Mouse (Mus musculus) hindbrain, embryonic 11.5 days (tissue): ENCODE measurements around the gene Cux1. TPM values are rescaled to one million over a fixed set of nuclear protein-coding genes. Genes with fewer than 3 reads are reported as not detected.

Experiments used
- ATAC-seq: fragments of 200-750 bp; cut with Nextera tagmentation; 2 replicates; pipeline ENCODE4 v1.8.0; 2017; ENCODE audit warnings: mild to moderate bottlenecking, moderate TSS enrichment, moderate library complexity; ENCODE audit not compliant: low FRiP score
- DNase-seq: peaks from one replicate; pipeline ENCODE4 v3.0.0-alpha.2; 2015; ENCODE audit warnings: low spot score
- H3K27ac ChIP-seq: fragments of 300-500 bp; sonication (generic); 2 replicates; pipeline ENCODE4 v1.5.1; 2014; ENCODE audit warnings: mild to moderate bottlenecking, low read depth, low read length
- H3K27me3 ChIP-seq: fragments of 300-500 bp; sonication (generic); 2 replicates; pipeline ENCODE4 v1.6.1; 2014; ENCODE audit warnings: mild to moderate bottlenecking, low read length, moderate library complexity, mixed read lengths; ENCODE audit not compliant: control insufficient read depth, insufficient read depth
- H3K36me3 ChIP-seq: fragments of 300-500 bp; sonication (generic); 2 replicates; pipeline ENCODE4 v1.6.1; 2014; ENCODE audit warnings: mild to moderate bottlenecking, low read length, moderate library complexity, mixed read lengths; ENCODE audit not compliant: control insufficient read depth, insufficient read depth
- H3K4me1 ChIP-seq: fragments of 300-500 bp; sonication (generic); replicated peaks from 2 replicates; pipeline ENCODE4 v1.6.1; 2014; ENCODE audit warnings: low read length, mixed read lengths; ENCODE audit not compliant: control insufficient read depth, insufficient read depth
- H3K4me2 ChIP-seq: fragments of 300-500 bp; sonication (generic); replicated peaks from 2 replicates; pipeline ENCODE4 v1.6.1; 2014; ENCODE audit warnings: mild to moderate bottlenecking, low read depth, low read length
- H3K4me3 ChIP-seq: fragments of 300-500 bp; sonication (generic); 2 replicates; pipeline ENCODE4 v1.5.1; 2014; ENCODE audit warnings: low read depth, low read length
- H3K9ac ChIP-seq: fragments of 300-500 bp; sonication (generic); 2 replicates; pipeline ENCODE4 v1.6.1; 2014; ENCODE audit warnings: low read depth, low read length
- H3K9me3 ChIP-seq: fragments of 300-500 bp; sonication (generic); 2 replicates; pipeline ENCODE4 v1.6.1; 2016; ENCODE audit warnings: low read length; ENCODE audit not compliant: control insufficient read depth
- WGBS: fragments of 180-500 bp; shearing (Covaris S2); extraction: QIAGEN DNeasy Blood & Tissue Kit; methylation state at CpG from one replicate; pipeline ENCODE4 v1.1.7; 2014; 5-methylcytosine and 5-hydroxymethylcytosine counted together
- polyA plus RNA-seq: library from polyadenylated mRNA; unstranded; fragments of >200 nt; fragmentation: Nextera tagmentation; extraction: Ambion mirVana; gene quantifications from 2 replicates; pipeline ENCODE4 v1.2.1, GENCODE M21; 2014

Cux1 gene
- polyA plus RNA-seq, 1 experiment from 2014 or later: 107 TPM

DNA sequence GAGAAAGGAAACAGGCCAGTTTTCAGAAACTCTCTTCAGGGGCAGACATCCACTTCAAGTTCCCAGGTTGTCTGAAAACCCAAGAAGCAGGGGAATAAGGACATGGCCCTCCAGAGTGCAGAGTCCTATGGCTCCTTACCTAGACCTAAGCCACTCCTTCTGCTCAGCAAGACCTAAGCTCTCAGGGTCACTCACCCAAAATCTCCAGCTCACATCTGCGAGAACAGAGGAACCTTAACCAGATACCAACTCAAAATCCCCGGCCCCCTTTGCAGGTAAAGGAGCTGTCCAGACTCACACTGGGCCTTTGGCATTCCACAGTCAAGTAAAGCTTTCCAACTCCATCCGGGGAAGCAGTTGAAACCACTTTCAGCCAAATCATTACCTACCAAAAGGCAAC is 3.3 kb downstream of the Cux1 start:
- H3K4me2 ChIP-seq: no peak overlapping the region; the same call in 1 of the 2 replicates
- ATAC-seq: no peak
- no peaks in the 10 kb centered on the region for H3K9me3 ChIP-seq
- 46% methylated on average over 3 of the region's 3 CpGs for whole genome bisulfite sequencing
- peaks cover 6% of the 10 kb centered on the region; the same call in 1 of the 2 replicates for H3K27me3 ChIP-seq
- H3K4me1 ChIP-seq: 0 out of 2 replicates have a peak, but pooled peaks cover 6% of the 10 kb centered on the region
- H3K36me3 ChIP-seq: no peaks in the 10 kb centered on the region
- H3K9ac ChIP-seq: no peak overlapping the region
- no peak overlapping the region for H3K4me3 ChIP-seq
- DNase-seq: no peak
- no peak overlapping the region for H3K27ac ChIP-seq

DNA sequence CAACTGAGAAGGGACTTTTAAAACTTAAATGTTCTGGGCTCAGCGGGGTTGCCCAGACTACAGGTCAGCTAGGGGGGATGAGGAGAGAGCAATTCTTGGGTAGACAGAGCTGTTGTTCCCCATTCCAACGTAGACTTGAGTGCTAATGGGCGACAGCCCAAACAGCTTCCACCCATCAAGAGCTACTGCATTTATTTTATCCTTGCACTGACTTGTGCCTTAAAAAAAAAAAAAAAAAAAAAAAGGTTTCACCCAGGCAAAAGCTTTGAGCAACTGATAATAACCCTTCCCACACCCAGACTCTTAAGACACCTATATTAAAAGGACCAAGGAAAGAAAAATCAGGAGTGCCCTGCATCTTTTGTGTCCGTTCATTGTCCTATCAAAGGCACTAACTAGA is 4.2 kb downstream of the Cux1 start:
- 60% methylated on average over 4 of the region's 4 CpGs for WGBS
- 0 out of 2 replicates have a peak, but pooled peaks cover 4% of the 10 kb centered on the region for H3K4me1 ChIP-seq
- no peak overlapping the region for H3K27ac ChIP-seq
- no peaks in the 10 kb centered on the region for H3K9me3 ChIP-seq
- H3K9ac ChIP-seq: no peak overlapping the region
- H3K4me3 ChIP-seq: no peak overlapping the region
- 0 out of 2 replicates have a peak, but pooled peaks cover 2% of the 10 kb centered on the region for H3K27me3 ChIP-seq
- DNase-seq (no peak), ATAC-seq (no peak)
- H3K36me3 ChIP-seq: no peaks in the 10 kb centered on the region
- no peak overlapping the region for H3K4me2 ChIP-seq

GRCm38 (mm10) chr5:136562212-136562611 is 5.1 kb downstream of the Cux1 start:
- WGBS: 76% methylated on average over 1 of the region's 1 CpGs
- Histone ChIP-seq H3K27ac (no peak overlapping the region), H3K36me3 (no peaks in the 10 kb centered on the region), H3K9me3 (no peaks in the 10 kb centered on the region), H3K27me3 (no peaks in the 10 kb centered on the region), H3K4me2 (no peak overlapping the region), H3K4me1 (no peaks in the 10 kb centered on the region), H3K9ac (no peak overlapping the region), H3K4me3 (no peak overlapping the region)
- no peak for DNase-seq
- ATAC-seq: no peak

GRCm38 (mm10) chr5:136561641-136562040 is 5.6 kb downstream of the Cux1 start:
- no peak for DNase-seq
- ATAC-seq: no peak
- Histone ChIP-seq H3K9me3 (no peaks in the 10 kb centered on the region), H3K4me2 (no peak overlapping the region), H3K4me1 (no peaks in the 10 kb centered on the region), H3K27ac (no peak overlapping the region), H3K36me3 (no peaks in the 10 kb centered on the region), H3K27me3 (no peaks in the 10 kb centered on the region), H3K4me3 (no peak overlapping the region), H3K9ac (no peak overlapping the region)
- WGBS: 97% methylated on average over 1 of the region's 1 CpGs

- WGBS: 78% methylated on average over 7 of the region's 7 CpGs
- Histone ChIP-seq H3K36me3 (no peaks in the 10 kb centered on the region), H3K4me3 (no peak overlapping the region), H3K9ac (no peak overlapping the region), H3K27ac (no peak overlapping the region), H3K9me3 (no peaks in the 10 kb centered on the region), H3K4me2 (no peak overlapping the region), H3K27me3 (no peaks in the 10 kb centered on the region), H3K4me1 (no peaks in the 10 kb centered on the region)
- ATAC-seq (no peak), DNase-seq (no peak)
Observed at GRCm38 (mm10) chr5:136560656-136561055, 6.6 kb downstream of the Cux1 start.

DNA sequence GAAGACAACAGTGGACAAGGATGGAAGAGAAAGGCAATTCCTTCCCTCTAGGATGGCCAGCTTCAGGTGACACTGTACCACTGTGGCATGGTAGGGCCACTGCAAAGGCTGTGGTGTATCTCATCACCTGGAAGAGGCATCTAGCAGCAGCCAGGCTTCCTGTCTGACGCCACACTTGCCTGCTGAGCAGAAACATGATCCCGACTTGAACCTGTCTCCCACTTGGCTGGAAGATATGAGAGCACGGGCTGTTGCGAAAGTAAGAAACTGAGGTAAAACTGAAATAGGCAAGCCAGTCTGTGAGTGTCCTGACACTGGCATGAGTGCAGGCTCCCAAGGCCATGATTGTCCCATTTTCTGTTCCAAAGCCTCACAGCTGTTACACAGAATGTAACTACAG is 9.8 kb downstream of the Cux1 start:
- Histone ChIP-seq H3K4me1 (no peaks in the 10 kb centered on the region), H3K4me2 (no peak overlapping the region), H3K4me3 (no peak overlapping the region), H3K9ac (no peak overlapping the region), H3K36me3 (no peaks in the 10 kb centered on the region), H3K27me3 (no peaks in the 10 kb centered on the region), H3K9me3 (no peaks in the 10 kb centered on the region), H3K27ac (no peak overlapping the region)
- ATAC-seq (no peak), DNase-seq (no peak)
- WGBS: 71% methylated on average over 4 of the region's 4 CpGs

DNA sequence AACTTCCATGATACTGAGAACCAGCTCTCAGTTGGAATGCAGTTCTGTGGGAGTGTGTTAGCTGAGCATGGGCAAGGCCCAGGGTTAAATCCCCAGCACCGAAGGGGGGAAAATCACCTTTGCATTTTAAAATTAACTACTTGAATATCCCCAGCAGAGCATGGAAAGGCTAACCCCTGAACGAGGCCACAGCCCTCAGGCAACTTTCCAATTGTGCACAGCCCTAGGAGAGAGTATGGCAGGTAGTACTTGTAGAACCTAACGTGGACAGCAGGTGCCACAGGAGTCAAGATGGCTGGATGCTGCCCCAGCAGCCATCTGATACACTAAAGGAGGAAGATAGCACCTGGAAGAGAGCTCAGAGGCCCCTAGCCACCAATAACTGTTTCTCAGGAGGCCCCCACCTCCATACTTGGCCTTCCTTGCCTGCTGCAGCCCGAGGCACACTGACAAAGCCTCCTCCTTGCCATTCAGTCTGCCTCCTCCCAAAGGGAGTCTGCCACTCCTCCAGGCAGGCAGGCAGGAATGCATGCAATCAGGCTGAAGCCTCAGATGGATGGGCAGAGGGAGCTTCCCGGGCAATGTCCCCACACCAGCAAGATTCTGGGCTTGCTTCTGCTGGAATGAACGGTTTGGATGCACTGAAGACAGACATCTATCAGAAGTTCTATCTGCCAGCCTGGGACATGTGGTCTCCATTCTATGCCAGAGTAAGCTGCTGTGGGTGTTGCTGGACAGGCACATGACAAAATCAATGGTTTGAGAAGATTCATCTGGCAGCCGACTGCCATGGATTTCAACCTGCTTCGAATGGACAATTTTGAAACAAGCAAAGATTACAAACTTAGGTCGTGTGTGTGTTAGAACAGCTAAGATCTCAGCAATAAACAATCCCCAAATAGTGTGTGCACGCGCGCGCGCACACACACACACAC is 10.7 kb downstream of the Cux1 start:
- Histone ChIP-seq H3K4me2 (no peak overlapping the region), H3K4me1 (no peaks in the 10 kb centered on the region), H3K4me3 (no peak overlapping the region), H3K36me3 (no peaks in the 10 kb centered on the region), H3K27me3 (no peaks in the 10 kb centered on the region), H3K27ac (no peak overlapping the region), H3K9ac (no peak overlapping the region), H3K9me3 (no peaks in the 10 kb centered on the region)
- 87% methylated on average over 14 of the region's 14 CpGs for WGBS
- ATAC-seq (no peak), DNase-seq (no peak)

DNA sequence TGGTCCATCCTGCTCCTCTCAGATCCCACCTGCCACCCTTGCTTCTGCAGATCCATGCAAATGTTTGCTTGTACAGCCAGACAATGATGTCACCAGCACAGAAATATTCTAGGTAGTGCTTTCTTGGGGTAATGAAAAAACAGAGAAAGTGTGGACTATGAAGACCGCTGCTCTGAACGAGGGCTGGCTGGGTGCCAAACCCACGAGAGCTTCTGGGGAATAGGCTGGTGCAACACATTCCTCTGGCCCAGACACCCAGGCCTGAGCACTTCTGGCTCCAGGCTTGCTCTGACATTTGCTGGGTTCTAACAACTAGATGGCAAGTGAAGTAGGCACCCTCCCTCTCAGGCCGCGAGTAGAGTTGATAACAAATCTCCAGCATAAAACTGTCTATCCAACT is 11.6 kb downstream of the Cux1 start:
- Histone ChIP-seq H3K27me3 (no peaks in the 10 kb centered on the region), H3K9ac (no peak overlapping the region), H3K9me3 (no peaks in the 10 kb centered on the region), H3K4me1 (no peaks in the 10 kb centered on the region), H3K4me3 (no peak overlapping the region), H3K36me3 (no peaks in the 10 kb centered on the region), H3K27ac (no peak overlapping the region), H3K4me2 (no peak overlapping the region)
- ATAC-seq: no peak
- WGBS: 71% methylated on average over 5 of the region's 5 CpGs
- DNase-seq: no peak

- Histone ChIP-seq H3K36me3 (no peaks in the 10 kb centered on the region), H3K4me2 (no peak overlapping the region), H3K9me3 (no peaks in the 10 kb centered on the region), H3K4me3 (no peak overlapping the region), H3K9ac (no peak overlapping the region), H3K27ac (no peak overlapping the region), H3K27me3 (no peaks in the 10 kb centered on the region), H3K4me1 (no peaks in the 10 kb centered on the region)
- DNase-seq: no peak
- no peak for ATAC-seq
Observed at GRCm38 (mm10) chr5:136552832-136553231, 14.5 kb downstream of the Cux1 start.
